25 mouse cellular contexts compared by ENCODE assay signal in genomic region chr13:12372755-12373154, GRCm38 (mm10). TPM values are rescaled to one million over a fixed set of nuclear protein-coding genes. Genes with fewer than 3 reads are reported as not detected.
A peak's percentile ranks its signal among the peaks of the same experiment; 100 is the strongest.
DNase-seq lines count a peak whose midpoint lies in the region; ATAC-seq and TF ChIP-seq lines count a peak whose summit lies in the region.
"Had no signal": no experiment of that assay in that cellular context is flagged by ENCODE, and none has a peak within 500 bp of the region (broad histone marks: within the 10 kb centered on the region; RNA-seq: fewer than 3 reads in every experiment).

No protein-coding gene starts in this region.

- no peaks in the 10 kb centered on the region for H3K9me3 ChIP-seq in heart, embryonic 10.5 days
- H3K9me3 ChIP-seq in heart, postnatal 0 days (replicated peaks; ENCODE audit: control insufficient read depth, low read length), result no peaks in the 10 kb centered on the region
- H3K9me3 ChIP-seq in hindbrain, embryonic 16.5 days (ENCODE audit: control insufficient read depth, low read length), result no peaks in the 10 kb centered on the region
- H3K9me3 ChIP-seq: embryonic facial prominence, embryonic 12.5 days; embryonic facial prominence, embryonic 15.5 days; hindbrain, embryonic 12.5 days; hindbrain, embryonic 15.5 days; intestine, embryonic 15.5 days had no signal

- TF ChIP-seq POLR2A in heart, adult 2 months (IDR thresholded peaks at IDR 0.05; ENCODE audit: insufficient read depth, low read depth, low read length), result no peak

- peak overlapping the region; percentile 29; the same call in 1 of the 2 replicates for H3K27ac ChIP-seq in heart, embryonic 10.5 days
- H3K27ac ChIP-seq in heart, postnatal 0 days (ENCODE audit: low read depth), result 0 out of 2 replicates have a peak overlapping the region, but pooled peaks have one; percentile 12
- no peak overlapping the region for H3K27ac ChIP-seq in heart, adult 2 months
- H3K27ac ChIP-seq in hindbrain, embryonic 16.5 days (ENCODE audit: low read depth, low read length), result no peak overlapping the region
- H3K27ac ChIP-seq: embryonic facial prominence, embryonic 12.5 days; embryonic facial prominence, embryonic 15.5 days; hindbrain, embryonic 12.5 days; hindbrain, embryonic 15.5 days; intestine, embryonic 15.5 days had no signal

- H3K4me3 ChIP-seq in heart, embryonic 10.5 days, result no peak overlapping the region
- no peak overlapping the region for H3K4me3 ChIP-seq in heart, postnatal 0 days (ENCODE audit: low read depth, low read length)
- H3K4me3 ChIP-seq in heart, adult 2 months, result no peak overlapping the region
- H3K4me3 ChIP-seq in hindbrain, embryonic 16.5 days (ENCODE audit: low read length), result no peak overlapping the region
- H3K4me3 ChIP-seq: embryonic facial prominence, embryonic 12.5 days; embryonic facial prominence, embryonic 15.5 days; hindbrain, embryonic 12.5 days; hindbrain, embryonic 15.5 days; intestine, embryonic 15.5 days had no signal

- peaks cover 20% of the 10 kb centered on the region for H3K4me1 ChIP-seq in heart, embryonic 10.5 days
- H3K4me1 ChIP-seq in heart, postnatal 0 days (ENCODE audit: control insufficient read depth, insufficient read depth), result peaks cover 21% of the 10 kb centered on the region
- peaks cover 3% of the 10 kb centered on the region for H3K4me1 ChIP-seq in heart, adult 2 months (ENCODE audit: control insufficient read depth, insufficient read depth, low read length)
- no peaks in the 10 kb centered on the region; the same call in 1 of the 2 replicates for H3K4me1 ChIP-seq in hindbrain, embryonic 16.5 days (ENCODE audit: control insufficient read depth, insufficient read depth, low read depth, low read length)
- H3K4me1 ChIP-seq: embryonic facial prominence, embryonic 12.5 days; embryonic facial prominence, embryonic 15.5 days; hindbrain, embryonic 12.5 days; hindbrain, embryonic 15.5 days; intestine, embryonic 15.5 days had no signal

- intact Hi-C loops in heart, postnatal 36 days (cut with DNase I), result no loop called here
- intact Hi-C loops in heart, adult 2 months (cut with DNase I), result loop anchor here (5.0 kb wide), 1 partner anchor 90 kb away; no protein-coding TSS in a partner anchor

- no peak for ATAC-seq in heart, postnatal 0 days (ENCODE audit: insufficient read depth, low read depth)
- no peak for ATAC-seq in hindbrain, embryonic 16.5 days
- ATAC-seq: forebrain, embryonic 14.5 days; forebrain, postnatal 0 days; intestine, embryonic 15.5 days had no signal

- TF ChIP-seq EP300 in heart, postnatal 0 days (IDR thresholded peaks at IDR 0.05; ENCODE audit: low read depth), result no peak
- no peak for TF ChIP-seq EP300 in heart, adult 2 months (IDR thresholded peaks at IDR 0.05; ENCODE audit: insufficient read depth, low read depth, low read length)

- no peak for DNase-seq in heart, embryonic 10.5 days (ENCODE audit: low spot score)
- no peak for DNase-seq in heart, postnatal 36 days
- no peak for DNase-seq in heart, postnatal 0 days (ENCODE audit: low spot score)
- no peak for DNase-seq in heart, adult 2 months
- DNase-seq in ZHBTc4 (ENCODE audit: low read depth, low spot score), result peak; percentile 28
- DNase-seq: adrenal gland, adult 2 months; adrenal gland, postnatal 14 days; cerebellum, adult 11 months; cerebellum, adult 2 months; cerebellum, adult 9-11 months; cerebellum, postnatal 25 days; forebrain, postnatal 0 days; gastrocnemius, postnatal 25 days; heart, adult 18-20 months; kidney, adult 11 months; kidney, adult 9 months had no signal

- no peak overlapping the region for H3K9ac ChIP-seq in heart, postnatal 0 days (replicated peaks; ENCODE audit: low read depth, low read length)
- H3K9ac ChIP-seq in heart, adult 2 months (ENCODE audit: low read depth, low read length), result no peak overlapping the region
- H3K9ac ChIP-seq in hindbrain, embryonic 16.5 days (ENCODE audit: low read depth, low read length), result no peak overlapping the region
- H3K9ac ChIP-seq: embryonic facial prominence, embryonic 12.5 days; embryonic facial prominence, embryonic 15.5 days; forebrain, postnatal 0 days; hindbrain, embryonic 12.5 days; hindbrain, embryonic 15.5 days; intestine, embryonic 15.5 days had no signal

- no peaks in the 10 kb centered on the region for H3K36me3 ChIP-seq in heart, embryonic 10.5 days
- H3K36me3 ChIP-seq in heart, postnatal 0 days (replicated peaks; ENCODE audit: control insufficient read depth, insufficient read depth, low read length), result no peaks in the 10 kb centered on the region
- no peaks in the 10 kb centered on the region for H3K36me3 ChIP-seq in heart, adult 2 months (ENCODE audit: control insufficient read depth, insufficient read depth, low read length)
- H3K36me3 ChIP-seq in hindbrain, embryonic 16.5 days (ENCODE audit: control insufficient read depth, insufficient read depth, low read length), result no peaks in the 10 kb centered on the region
- H3K36me3 ChIP-seq: embryonic facial prominence, embryonic 12.5 days; embryonic facial prominence, embryonic 15.5 days; hindbrain, embryonic 12.5 days; hindbrain, embryonic 15.5 days; intestine, embryonic 15.5 days had no signal

- no peaks in the 10 kb centered on the region for H3K27me3 ChIP-seq in heart, embryonic 10.5 days (ENCODE audit: insufficient read depth, poor library complexity, severe bottlenecking)
- no peaks in the 10 kb centered on the region for H3K27me3 ChIP-seq in heart, postnatal 0 days (ENCODE audit: control insufficient read depth, insufficient read depth, low read length)
- no peaks in the 10 kb centered on the region for H3K27me3 ChIP-seq in heart, adult 2 months (ENCODE audit: control insufficient read depth, insufficient read depth, low read length)
- no peaks in the 10 kb centered on the region for H3K27me3 ChIP-seq in hindbrain, embryonic 16.5 days (replicated peaks; ENCODE audit: control insufficient read depth, insufficient read depth, low read length)
- H3K27me3 ChIP-seq: embryonic facial prominence, embryonic 12.5 days; embryonic facial prominence, embryonic 15.5 days; hindbrain, embryonic 12.5 days; hindbrain, embryonic 15.5 days; intestine, embryonic 15.5 days had no signal

- 20% methylated on average over 3 of the region's 3 CpGs for WGBS in heart, embryonic 10.5 days
- WGBS in heart, postnatal 0 days, result 28% methylated on average over 3 of the region's 3 CpGs
- WGBS in heart, adult 2 months, result 27% methylated on average over 3 of the region's 3 CpGs
- 84% methylated on average over 3 of the region's 3 CpGs for WGBS in hindbrain, embryonic 16.5 days

- no peak for TF ChIP-seq CTCF in heart, postnatal 0 days (IDR thresholded peaks at IDR 0.05; ENCODE audit: low read depth)
- no peak for TF ChIP-seq CTCF in heart, adult 2 months (IDR thresholded peaks at IDR 0.05)

- H3K79me2 ChIP-seq in heart, adult 2 months (replicated peaks; ENCODE audit: control insufficient read depth, insufficient read depth, low read length), result no peaks in the 10 kb centered on the region

- H3K4me2 ChIP-seq in heart, postnatal 0 days (ENCODE audit: low read depth, low read length), result no peak overlapping the region
- no peak overlapping the region for H3K4me2 ChIP-seq in hindbrain, embryonic 16.5 days (ENCODE audit: low read length)
- H3K4me2 ChIP-seq: embryonic facial prominence, embryonic 12.5 days; embryonic facial prominence, embryonic 15.5 days; heart, embryonic 11.5 days; hindbrain, embryonic 12.5 days; hindbrain, embryonic 15.5 days; intestine, embryonic 15.5 days had no signal

RNA-seq across cellular contexts. Expression of gene Heatr1, which starts 22.1 kb away (rescaled TPM):
- 21.1 and 25.7 TPM in 2 replicates for polyA plus RNA-seq in heart, embryonic 10.5 days (2016; fragmentation: Nextera tagmentation; extraction: Ambion mirVana)
- total RNA-seq in heart, postnatal 36 days (2021), result 10 to 100 TPM; 14.3 to 15.2 TPM
- 6.5 and 9.3 TPM in 2 replicates for total RNA-seq in heart, postnatal 0 days (2014; rRNA removed; ENCODE audit: low replicate concordance)
- 3.3 and 3.5 TPM in 2 replicates for polyA plus RNA-seq in heart, postnatal 0 days (2015; fragmentation: Nextera tagmentation; extraction: Ambion mirVana)
- total RNA-seq in heart, adult 2 months (2021), result 10 to 100 TPM; 16.1 TPM
- polyA plus RNA-seq in heart, adult 2 months (2012; rRNA removed), result 7.4 and 11.8 TPM in 2 replicates
- polyA plus RNA-seq in hindbrain, embryonic 16.5 days (2015; fragmentation: Nextera tagmentation; extraction: Ambion mirVana), result 10.5 and 11.7 TPM in 2 replicates

RNA-seq across cellular contexts. Expression of gene Actn2, which starts 32.2 kb away (rescaled TPM):
- polyA plus RNA-seq in heart, embryonic 10.5 days (2016; fragmentation: Nextera tagmentation; extraction: Ambion mirVana), result 647 and 1,387 TPM in 2 replicates
- 1,000 to 10,000 TPM; 1,744 to 1,878 TPM for total RNA-seq in heart, postnatal 36 days (2021)
- 1,276 and 1,578 TPM in 2 replicates for total RNA-seq in heart, postnatal 0 days (2014; rRNA removed; ENCODE audit: low replicate concordance)
- 2,012 and 2,143 TPM in 2 replicates for polyA plus RNA-seq in heart, postnatal 0 days (2015; fragmentation: Nextera tagmentation; extraction: Ambion mirVana)
- 1,000 to 10,000 TPM; 1,397 to 1,781 TPM for total RNA-seq in heart, adult 2 months (2021)
- 1,690 and 1,900 TPM in 2 replicates for polyA plus RNA-seq in heart, adult 2 months (2012; rRNA removed)
- polyA plus RNA-seq in hindbrain, embryonic 16.5 days (2015; fragmentation: Nextera tagmentation; extraction: Ambion mirVana), result 3.8 and 22.8 TPM in 2 replicates
- total RNA-seq: common myeloid progenitor, adult 5-6 weeks had no signal

Comparison
In these comparisons a context has a peak if more than half of its experiments do, and no peak if none do; other contexts are left out.
1. H3K27ac ChIP-seq: peak in heart, embryonic 10.5 days (single experiment) and heart, postnatal 0 days (single experiment); none in heart, adult 2 months (single experiment) and hindbrain, embryonic 16.5 days (single experiment).
2. RNA of gene Actn2, which starts 32.2 kb away (polyA plus RNA-seq): 2,012 to 2,143 TPM in heart, postnatal 0 days, 1,690 to 1,900 TPM in heart, adult 2 months and 647 to 1,387 TPM in heart, embryonic 10.5 days; 3.8 to 22.8 TPM in hindbrain, embryonic 16.5 days; every median in the first group is over 10 times any median in the second.